Mouse (Mus musculus): ENCODE measurements around the gene Grm3.

DNA sequence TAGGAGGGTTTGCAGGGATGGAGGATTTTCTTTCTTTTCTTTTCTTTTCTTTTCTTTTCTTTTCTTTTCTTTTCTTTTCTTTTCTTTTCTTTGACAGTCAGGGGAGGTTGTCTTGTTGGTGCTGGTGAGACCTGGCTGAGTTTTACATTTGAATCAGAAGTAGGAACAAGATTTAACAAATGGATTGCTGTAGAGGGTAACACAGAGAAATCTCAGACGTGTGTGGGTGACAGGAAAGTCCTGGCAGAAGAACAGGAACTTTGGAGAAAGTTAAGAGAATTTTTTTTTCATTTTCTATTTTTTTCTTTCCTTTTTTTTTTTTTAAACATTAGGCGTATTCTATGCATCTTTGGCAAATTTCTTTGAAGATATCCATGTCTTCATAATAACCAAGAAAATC is 41.8 kb downstream of the Grm3 start:
- no peak for TF ChIP-seq CTCF (IDR thresholded peaks at IDR 0.05; ENCODE audit: borderline replicate concordance, insufficient read depth, low read length)
- TF ChIP-seq POLR2A (IDR thresholded peaks at IDR 0.05; ENCODE audit: low read depth, low read length): no peak
